Comparison of ENCODE assay signal across 16 mouse cellular contexts in genomic region chr4:152456609-152457008, GRCm38 (mm10). TPM values are rescaled to one million over a fixed set of nuclear protein-coding genes. Genes with fewer than 3 reads are reported as not detected.
DNase-seq lines count a peak whose midpoint lies in the region; ATAC-seq and TF ChIP-seq lines count a peak whose summit lies in the region.
"Had no signal": no experiment of that assay in that cellular context is flagged by ENCODE, and none has a peak within 500 bp of the region (broad histone marks: within the 10 kb centered on the region; RNA-seq: fewer than 3 reads in every experiment).

No protein-coding gene starts in this region.

- ATAC-seq in heart, postnatal 0 days (ENCODE audit: insufficient read depth, low read depth), result peak; percentile 49; the same call in 1 of the 2 replicates
- no peak for ATAC-seq in neural tube, embryonic 14.5 days (ENCODE audit: low read depth)
- no peak for ATAC-seq in intestine, embryonic 15.5 days
- no peak for ATAC-seq in intestine, postnatal 0 days
- ATAC-seq: forebrain, embryonic 14.5 days; Patski had no signal

- H3K36me3 ChIP-seq in heart, postnatal 0 days (replicated peaks; ENCODE audit: control insufficient read depth, insufficient read depth, low read length), result no peaks in the 10 kb centered on the region
- no peaks in the 10 kb centered on the region for H3K36me3 ChIP-seq in neural tube, embryonic 14.5 days (ENCODE audit: control insufficient read depth, insufficient read depth, low read length)
- H3K36me3 ChIP-seq in intestine, embryonic 15.5 days, result no peaks in the 10 kb centered on the region
- no peaks in the 10 kb centered on the region for H3K36me3 ChIP-seq in intestine, postnatal 0 days (ENCODE audit: control insufficient read depth, insufficient read depth)
- H3K36me3 ChIP-seq: embryonic facial prominence, embryonic 12.5 days had no signal

- no peak for TF ChIP-seq EP300 in heart, postnatal 0 days (IDR thresholded peaks at IDR 0.05; ENCODE audit: low read depth)

- no peak overlapping the region for H3K9ac ChIP-seq in heart, postnatal 0 days (replicated peaks; ENCODE audit: low read depth, low read length)
- H3K9ac ChIP-seq in neural tube, embryonic 14.5 days (replicated peaks; ENCODE audit: low read depth, low read length), result no peak overlapping the region
- no peak overlapping the region for H3K9ac ChIP-seq in intestine, embryonic 15.5 days
- H3K9ac ChIP-seq in intestine, postnatal 0 days (ENCODE audit: low read depth, low read length), result no peak overlapping the region
- H3K9ac ChIP-seq: embryonic facial prominence, embryonic 12.5 days; lung, embryonic 14.5 days had no signal

- peak; percentile 78 for TF ChIP-seq POLR2A in cortical plate, adult 2 months (IDR thresholded peaks at IDR 0.05; ENCODE audit: extremely low read depth, insufficient read depth, low read length)

- DNase-seq in heart, postnatal 0 days (ENCODE audit: low spot score), result no peak
- no peak for DNase-seq in heart, adult 9 months (ENCODE audit: low spot score in 2 of 2)
- peak; percentile 93 for DNase-seq in brain, adult 2 months (ENCODE audit: low read depth, low spot score)
- no peak for DNase-seq in gastrocnemius, postnatal 36 days
- DNase-seq: cerebellum, postnatal 10 days; kidney, postnatal 25 days; lung, embryonic 14.5 days; thymus, adult 2 months had no signal

- H3K4me2 ChIP-seq in heart, postnatal 0 days (ENCODE audit: low read depth, low read length), result no peak overlapping the region
- H3K4me2 ChIP-seq in neural tube, embryonic 14.5 days (ENCODE audit: low read depth, low read length), result no peak overlapping the region
- no peak overlapping the region for H3K4me2 ChIP-seq in intestine, embryonic 15.5 days (replicated peaks)
- H3K4me2 ChIP-seq in intestine, postnatal 0 days (replicated peaks; ENCODE audit: low read depth), result no peak overlapping the region
- H3K4me2 ChIP-seq: embryonic facial prominence, embryonic 12.5 days; lung, embryonic 14.5 days had no signal

- no peak overlapping the region for H3K4me3 ChIP-seq in heart, postnatal 0 days (ENCODE audit: low read depth, low read length)
- no peak overlapping the region for H3K4me3 ChIP-seq in cortical plate, adult 2 months (ENCODE audit: insufficient read depth, low read length)
- no peak overlapping the region for H3K4me3 ChIP-seq in neural tube, embryonic 14.5 days (ENCODE audit: low read depth, low read length)
- no peak overlapping the region for H3K4me3 ChIP-seq in intestine, embryonic 15.5 days (replicated peaks)
- H3K4me3 ChIP-seq in intestine, postnatal 0 days (ENCODE audit: low read depth, low read length), result no peak overlapping the region
- H3K4me3 ChIP-seq: embryonic facial prominence, embryonic 12.5 days; megakaryocyte, embryonic 14.5 days had no signal

- H3K27ac ChIP-seq in heart, postnatal 0 days (ENCODE audit: low read depth), result no peak overlapping the region
- H3K27ac ChIP-seq in cortical plate, adult 2 months (ENCODE audit: insufficient read depth, low read length), result peak overlapping the region; percentile 95
- H3K27ac ChIP-seq in neural tube, embryonic 14.5 days (ENCODE audit: low read depth, low read length), result peak overlapping the region; percentile 52; the same call in 1 of the 2 replicates
- H3K27ac ChIP-seq in intestine, embryonic 15.5 days, result no peak overlapping the region
- H3K27ac ChIP-seq in intestine, postnatal 0 days (ENCODE audit: low read depth, low read length), result no peak overlapping the region
- H3K27ac ChIP-seq: embryonic facial prominence, embryonic 12.5 days had no signal

- intact Hi-C loops in gastrocnemius, postnatal 36 days (cut with DNase I), result no loop called here

- TF ChIP-seq CTCF in heart, postnatal 0 days (IDR thresholded peaks at IDR 0.05; ENCODE audit: low read depth), result no peak
- TF ChIP-seq CTCF in cortical plate, adult 2 months (IDR thresholded peaks at IDR 0.05; ENCODE audit: extremely low read depth, insufficient read depth, low read length), result no peak
- no peak for TF ChIP-seq CTCF in intestine, postnatal 0 days (IDR thresholded peaks at IDR 0.05; ENCODE audit: low read depth)

- peaks cover 5% of the 10 kb centered on the region; the same call in 1 of the 2 replicates for H3K4me1 ChIP-seq in heart, postnatal 0 days (ENCODE audit: control insufficient read depth, insufficient read depth)
- peaks cover 48% of the 10 kb centered on the region for H3K4me1 ChIP-seq in cortical plate, adult 2 months (ENCODE audit: control insufficient read depth, insufficient read depth, low read length)
- H3K4me1 ChIP-seq in neural tube, embryonic 14.5 days (ENCODE audit: control insufficient read depth, insufficient read depth, low read length), result no peaks in the 10 kb centered on the region
- H3K4me1 ChIP-seq in intestine, embryonic 15.5 days (replicated peaks), result no peaks in the 10 kb centered on the region
- H3K4me1 ChIP-seq in intestine, postnatal 0 days (replicated peaks; ENCODE audit: control insufficient read depth, insufficient read depth, low read length), result no peaks in the 10 kb centered on the region
- H3K4me1 ChIP-seq: embryonic facial prominence, embryonic 12.5 days had no signal

- 35% methylated on average over 18 of the region's 18 CpGs for WGBS in heart, postnatal 0 days
- WGBS in neural tube, embryonic 14.5 days, result 44% methylated on average over 18 of the region's 18 CpGs
- WGBS in intestine, embryonic 15.5 days, result 78% methylated on average over 18 of the region's 18 CpGs
- 79% methylated on average over 18 of the region's 18 CpGs for WGBS in intestine, postnatal 0 days

- no peaks in the 10 kb centered on the region for H3K27me3 ChIP-seq in heart, postnatal 0 days (ENCODE audit: control insufficient read depth, insufficient read depth, low read length)
- H3K27me3 ChIP-seq in neural tube, embryonic 14.5 days (ENCODE audit: control insufficient read depth, insufficient read depth, low read length), result no peaks in the 10 kb centered on the region
- H3K27me3 ChIP-seq in intestine, embryonic 15.5 days (replicated peaks), result no peaks in the 10 kb centered on the region
- H3K27me3 ChIP-seq in intestine, postnatal 0 days (replicated peaks; ENCODE audit: control insufficient read depth, insufficient read depth, low read length), result no peaks in the 10 kb centered on the region
- H3K27me3 ChIP-seq: embryonic facial prominence, embryonic 12.5 days; Patski had no signal

- H3K9me3 ChIP-seq in heart, postnatal 0 days (replicated peaks; ENCODE audit: control insufficient read depth, low read length), result no peaks in the 10 kb centered on the region
- no peaks in the 10 kb centered on the region for H3K9me3 ChIP-seq in neural tube, embryonic 14.5 days (ENCODE audit: control insufficient read depth, low read length)
- no peaks in the 10 kb centered on the region for H3K9me3 ChIP-seq in intestine, embryonic 15.5 days
- no peaks in the 10 kb centered on the region for H3K9me3 ChIP-seq in intestine, postnatal 0 days (ENCODE audit: control insufficient read depth)
- H3K9me3 ChIP-seq: embryonic facial prominence, embryonic 12.5 days had no signal

RNA-seq across cellular contexts. Expression of gene Nphp4, which starts 19.9 kb away (rescaled TPM):
- total RNA-seq in heart, postnatal 0 days (2014; rRNA removed; ENCODE audit: low replicate concordance), result 1.5 and 5.0 TPM in 2 replicates
- polyA plus RNA-seq in heart, postnatal 0 days (2015; fragmentation: Nextera tagmentation; extraction: Ambion mirVana), result 0.46 and 0.51 TPM in 2 replicates
- polyA plus RNA-seq in cortical plate, adult 2 months (2012; rRNA removed), result 14.8 and 15.7 TPM in 2 replicates
- 4.2 and 4.8 TPM in 2 replicates for polyA plus RNA-seq in neural tube, embryonic 14.5 days (2014; fragmentation: Nextera tagmentation; extraction: Ambion mirVana)
- 1.7 TPM in 2 replicates for polyA plus RNA-seq in intestine, embryonic 15.5 days (2015; fragmentation: Nextera tagmentation; extraction: Ambion mirVana)
- polyA plus RNA-seq in intestine, postnatal 0 days (2015; fragmentation: Nextera tagmentation; extraction: Ambion mirVana), result 0.47 and 0.48 TPM in 2 replicates
- under 1 TPM; 0.66 to 0.96 TPM for total RNA-seq in gastrocnemius, postnatal 36 days (2021)

RNA-seq across cellular contexts. Expression of gene Kcnab2, which starts 21.1 kb away (rescaled TPM):
- total RNA-seq in heart, postnatal 0 days (2014; rRNA removed; ENCODE audit: low replicate concordance), result 1.5 and 2.9 TPM in 2 replicates
- polyA plus RNA-seq in heart, postnatal 0 days (2015; fragmentation: Nextera tagmentation; extraction: Ambion mirVana), result 0.69 and 1.1 TPM in 2 replicates
- 245 and 267 TPM in 2 replicates for polyA plus RNA-seq in cortical plate, adult 2 months (2012; rRNA removed)
- polyA plus RNA-seq in neural tube, embryonic 14.5 days (2014; fragmentation: Nextera tagmentation; extraction: Ambion mirVana), result 18.3 and 31.1 TPM in 2 replicates
- 3.6 and 3.8 TPM in 2 replicates for polyA plus RNA-seq in intestine, embryonic 15.5 days (2015; fragmentation: Nextera tagmentation; extraction: Ambion mirVana)
- 1.1 and 2.0 TPM in 2 replicates for polyA plus RNA-seq in intestine, postnatal 0 days (2015; fragmentation: Nextera tagmentation; extraction: Ambion mirVana)
- 1 to 10 TPM; 1.3 to 1.5 TPM for total RNA-seq in gastrocnemius, postnatal 36 days (2021)

Comparison
In these comparisons a context has a peak if more than half of its experiments do, and no peak if none do; other contexts are left out.
1. H3K27ac ChIP-seq: peak in cortical plate, adult 2 months (single experiment) and neural tube, embryonic 14.5 days (single experiment); none in heart, postnatal 0 days (single experiment), intestine, embryonic 15.5 days (single experiment) and intestine, postnatal 0 days (single experiment).